Mouse (Mus musculus) olfactory bulb, adult 2 months (tissue): ENCODE results near the gene Dtl. TPM values are rescaled to one million over a fixed set of nuclear protein-coding genes. Genes with fewer than 3 reads are reported as not detected.

ENCODE experiments used
- H3K27ac ChIP-seq: fragments of 200-500 bp; 2 replicates; pipeline ENCODE4 v1.5.1; 2012; ENCODE audit warnings: low read depth, low read length; ENCODE audit not compliant: insufficient read depth
- H3K4me1 ChIP-seq: fragments of 200-500 bp; 2 replicates; pipeline ENCODE4 v1.6.1; 2012; ENCODE audit warnings: low read length; ENCODE audit not compliant: control insufficient read depth, insufficient read depth
- H3K4me3 ChIP-seq: fragments of 200-500 bp; 2 replicates; pipeline ENCODE4 v1.5.1; 2012; ENCODE audit warnings: mild to moderate bottlenecking, low read depth, low read length, moderate library complexity; ENCODE audit not compliant: insufficient read depth
- CTCF ChIP-seq: fragments of 200-500 bp; IDR thresholded peaks from 2 replicates; pipeline ENCODE4 v1.5.1; 2012; ENCODE audit warnings: low read depth, mild to moderate bottlenecking, low read length, moderate library complexity; ENCODE audit not compliant: insufficient read depth
- POLR2A ChIP-seq: fragments of 200-500 bp; IDR thresholded peaks from 2 replicates; pipeline ENCODE4 v1.6.1; 2012; ENCODE audit warnings: mild to moderate bottlenecking, low read depth, low read length, moderate library complexity; ENCODE audit not compliant: insufficient read depth
- WGBS: fragments of 180-500 bp; shearing (Covaris S2); methylation state at CpG from one replicate; pipeline ENCODE4 v1.1.7; 2018; 5-methylcytosine and 5-hydroxymethylcytosine counted together
- polyA plus RNA-seq: library from polyadenylated mRNA; stranded (reverse); fragments of >200 nt; gene quantifications from 2 replicates; pipeline ENCODE4 v1.2.4, GENCODE M21; 2012; ENCODE audit warnings: low replicate concordance; ENCODE audit not compliant: missing spikeins, insufficient read depth, insufficient read length

The Dtl gene
- polyA plus RNA-seq = not detected in 2 replicates

- H3K27ac ChIP-seq = peak within 1 kb of the TSS; percentile 97
- peaks cover 6% of the 10 kb centered on the region; the same call in 1 of the 2 replicates for H3K4me1 ChIP-seq
- TF ChIP-seq POLR2A (peak; percentile 93), CTCF (peak; percentile 100)
- H3K4me3 ChIP-seq = peak within 1 kb of the TSS; percentile 93
- WGBS = under 1% methylated on average over 70 of the region's 70 CpGs
Measured at GRCm38 (mm10) chr1:191575458-191576247, at the start of gene Dtl, which contains the start of gene Ints7. TSS of gene Dtl (minus strand) at chr1:191575544. TSS of gene Ints7 (plus strand) at chr1:191575636.

DNA sequence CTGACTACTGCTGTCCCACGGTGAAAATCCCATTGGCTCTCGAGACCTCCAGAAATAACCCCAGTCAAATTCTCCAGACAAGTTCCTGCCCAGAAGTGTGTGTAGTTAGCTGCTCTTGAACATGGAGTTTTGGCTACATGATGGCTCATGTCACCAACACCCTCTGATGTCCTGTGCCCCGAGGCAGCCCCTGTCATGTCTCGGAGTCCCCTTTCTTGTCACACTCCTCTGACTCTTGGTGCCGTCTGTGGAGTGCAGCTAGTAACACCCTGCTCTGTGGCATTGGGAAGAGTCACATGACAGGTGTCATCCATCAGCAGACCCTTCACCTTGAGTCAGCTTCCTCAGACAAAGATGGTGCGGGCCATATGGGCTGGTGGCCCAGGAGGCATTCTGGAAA is 49.7 kb upstream of the Dtl start:
- Histone ChIP-seq H3K27ac (no peak overlapping the region), H3K4me1 (peaks cover 2% of the 10 kb centered on the region), H3K4me3 (no peak overlapping the region)
- 82% methylated on average over 6 of the region's 6 CpGs for WGBS
- TF ChIP-seq POLR2A = no peak

- TF ChIP-seq CTCF (no peak), POLR2A (no peak)
- WGBS = 82% methylated on average over 6 of the region's 6 CpGs
- H3K27ac ChIP-seq = no peak overlapping the region
- H3K4me1 ChIP-seq = peaks cover 2% of the 10 kb centered on the region
- H3K4me3 ChIP-seq = no peak overlapping the region
Measured at GRCm38 (mm10) chr1:191624492-191624891, 49.1 kb upstream of the Dtl start.

- H3K4me1 ChIP-seq = peaks cover 2% of the 10 kb centered on the region
Measured at GRCm38 (mm10) chr1:191622801-191623200, 47.5 kb upstream of the Dtl start.

DNA sequence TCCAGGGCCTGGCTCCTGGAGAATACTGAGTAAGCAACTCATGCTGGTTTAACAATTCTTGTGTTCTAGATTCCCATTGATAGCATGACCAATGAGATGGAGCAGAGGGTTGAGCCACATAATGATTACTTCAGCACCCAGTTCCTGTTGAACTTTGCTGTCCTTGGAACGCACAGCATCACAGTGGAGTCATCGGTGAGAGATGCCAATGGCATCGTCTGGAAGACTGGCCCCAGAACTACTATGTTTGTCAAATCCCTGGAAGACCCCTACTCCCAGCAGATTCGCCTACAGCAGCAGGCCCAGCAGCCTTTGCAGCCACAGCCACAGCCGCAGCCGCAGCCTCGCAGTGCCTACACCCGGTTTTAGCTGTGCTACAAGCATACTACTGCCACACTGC is 45.8 kb upstream of the Dtl start:
- H3K4me1 ChIP-seq = peaks cover 2% of the 10 kb centered on the region
- TF ChIP-seq CTCF (no peak), POLR2A (no peak)
- H3K27ac ChIP-seq = no peak overlapping the region
- H3K4me3 ChIP-seq = no peak overlapping the region
- 94% methylated on average over 8 of the region's 8 CpGs for WGBS

More at GRCm38 (mm10) chr1:191622801-191623200, 47.5 kb upstream of the Dtl start:
- Histone ChIP-seq H3K27ac (no peak overlapping the region), H3K4me3 (no peak overlapping the region)
- TF ChIP-seq CTCF = no peak
- no peak for TF ChIP-seq POLR2A
- WGBS = 65% methylated on average over 8 of the region's 8 CpGs

DNA sequence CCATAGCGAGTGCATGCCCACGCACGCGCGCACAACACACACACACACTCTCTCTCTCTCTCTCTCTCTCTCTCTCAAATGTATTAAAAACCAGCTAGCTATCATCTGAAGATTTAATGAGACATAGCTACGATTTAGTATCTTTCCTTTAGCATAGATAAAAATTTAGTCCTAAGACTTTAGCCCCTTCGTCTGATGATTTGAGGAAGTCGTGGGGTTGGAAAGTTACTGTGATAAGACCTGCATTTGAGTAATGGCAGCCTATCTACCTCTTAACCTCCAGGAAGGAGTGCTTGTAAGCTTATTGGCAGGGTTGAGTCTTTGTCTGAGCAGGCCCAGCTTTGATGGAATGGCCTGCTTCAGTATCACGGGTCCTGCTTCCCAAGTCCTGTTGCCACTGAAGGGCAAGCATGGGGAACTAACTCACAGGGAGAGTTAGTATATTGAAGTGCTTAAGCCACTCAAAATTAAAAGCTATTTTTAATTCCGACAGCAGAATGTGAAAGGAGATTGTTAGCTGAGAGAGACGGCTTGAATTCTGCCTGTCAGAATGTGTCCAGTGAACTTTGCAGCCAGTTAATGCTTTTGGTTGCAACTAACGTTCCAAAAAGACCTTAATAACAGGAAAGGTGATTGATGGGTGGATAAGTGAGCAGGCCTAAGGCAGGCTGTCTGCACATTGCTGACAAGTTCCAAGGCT is 42.9 kb upstream of the Dtl start:
- Histone ChIP-seq H3K4me1 (peaks cover 2% of the 10 kb centered on the region; the same call in 1 of the 2 replicates), H3K4me3 (no peak overlapping the region), H3K27ac (no peak overlapping the region)
- TF ChIP-seq CTCF = no peak
- TF ChIP-seq POLR2A = no peak
- WGBS = 91% methylated on average over 12 of the region's 12 CpGs

GRCm38 (mm10) chr1:191617589-191617988 is 42.2 kb upstream of the Dtl start:
- TF ChIP-seq CTCF (no peak), POLR2A (no peak)
- WGBS = 88% methylated on average over 3 of the region's 3 CpGs
- Histone ChIP-seq H3K4me1 (no peaks in the 10 kb centered on the region), H3K4me3 (no peak overlapping the region), H3K27ac (no peak overlapping the region)

GRCm38 (mm10) chr1:191616245-191616644 is 40.9 kb upstream of the Dtl start:
- Histone ChIP-seq H3K27ac (no peak overlapping the region), H3K4me1 (no peaks in the 10 kb centered on the region), H3K4me3 (no peak overlapping the region)
- TF ChIP-seq POLR2A (no peak), CTCF (no peak)
- WGBS = 70% methylated on average over 8 of the region's 8 CpGs

- 88% methylated on average over 16 of the region's 16 CpGs for WGBS
- no peak overlapping the region for H3K4me3 ChIP-seq
- no peak overlapping the region for H3K27ac ChIP-seq
- H3K4me1 ChIP-seq = no peaks in the 10 kb centered on the region
- TF ChIP-seq CTCF (no peak), POLR2A (no peak)
Measured at GRCm38 (mm10) chr1:191612877-191613276, 37.5 kb upstream of the Dtl start.
